In the genomic region with DNA sequence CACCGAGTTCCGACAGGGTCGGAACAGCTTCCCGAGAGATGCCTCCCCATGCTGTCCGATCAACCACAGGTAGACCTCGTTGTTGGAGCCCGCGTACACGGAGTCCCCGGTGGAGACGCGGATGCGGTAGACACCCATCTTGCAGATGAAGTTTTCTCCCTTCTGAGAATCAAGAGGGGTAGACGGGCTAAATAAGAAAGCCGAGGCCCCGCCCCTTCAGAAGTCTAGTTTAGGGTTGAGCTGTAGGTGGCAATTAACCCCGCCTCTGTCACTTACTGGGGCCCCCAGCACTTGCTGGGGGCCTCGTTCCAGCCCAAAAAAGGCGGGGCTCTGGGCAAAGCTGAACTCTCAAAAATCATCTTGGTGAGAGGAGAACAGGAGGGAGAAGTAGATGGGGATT, we compare ENCODE assay signal across 8 mouse cellular contexts. TPM values are rescaled to one million over a fixed set of nuclear protein-coding genes. Genes with fewer than 3 reads are reported as not detected.
DNase-seq lines count a peak whose midpoint lies in the region; ATAC-seq and TF ChIP-seq lines count a peak whose summit lies in the region.

Gene Alox15, minus strand, starts transcription at position 164 of the 400 bp plus-strand sequence.

- dilution Hi-C loops in CH12.LX (cut with MboI; ENCODE audit: extremely low pct_ligation_motif_present, extremely low pct_unique_long_range_greater_than_20kb, low sequenced_read_pairs): no loop called here

- no peak for TF ChIP-seq RAD21 in CH12.LX (IDR thresholded peaks at IDR 0.05; ENCODE audit: low read depth, low read length)

- H3K9ac ChIP-seq in CH12.LX (ENCODE audit: insufficient read depth, low read depth): no peak within 1 kb of the TSS
- H3K9ac ChIP-seq in hindbrain, embryonic 11.5 days (ENCODE audit: low read depth, low read length): no peak within 1 kb of the TSS
- H3K9ac ChIP-seq in lung, postnatal 0 days (replicated peaks; ENCODE audit: low read depth): no peak within 1 kb of the TSS

- no peak for TF ChIP-seq CTCF in CH12.LX (conservative IDR thresholded peaks at IDR 0.05 in 1 of 2, IDR thresholded peaks at IDR 0.05 in 1 of 2; ENCODE audit: low read depth in 2 of 2, low read length in 2 of 2)
- TF ChIP-seq CTCF in lung, postnatal 0 days (IDR thresholded peaks at IDR 0.05): no peak

- no peaks in the 10 kb centered on the region for H3K79me2 ChIP-seq in CH12.LX (replicated peaks; ENCODE audit: control insufficient read depth, extremely low read depth, insufficient read depth, poor library complexity, severe bottlenecking)

- no peak within 1 kb of the TSS for H3K27ac ChIP-seq in CH12.LX (ENCODE audit: insufficient read depth, low read depth)
- no peak within 1 kb of the TSS for H3K27ac ChIP-seq in hindbrain, embryonic 11.5 days (ENCODE audit: low read depth, low read length)
- H3K27ac ChIP-seq in lung, postnatal 0 days (ENCODE audit: low read length): no peak within 1 kb of the TSS

- peaks cover 3% of the 10 kb centered on the region in 2 experiments; a peak in 2 of 4 replicates for H3K4me1 ChIP-seq in CH12.LX (ENCODE audit: control insufficient read depth in 1 of 2, insufficient read depth in 2 of 2)
- H3K4me1 ChIP-seq in hindbrain, embryonic 11.5 days (replicated peaks; ENCODE audit: control insufficient read depth, insufficient read depth, low read length): no peaks in the 10 kb centered on the region
- H3K4me1 ChIP-seq in lung, postnatal 0 days (ENCODE audit: insufficient read depth, low read depth, low read length): no peaks in the 10 kb centered on the region

- no peak for TF ChIP-seq POLR2A in CH12.LX (IDR thresholded peaks at IDR 0.05; ENCODE audit: low read depth, low read length)

- in situ Hi-C loops in CH12.LX (cut with MboI; ENCODE audit: low pct_ligation_motif_present, low pct_unique_long_range_greater_than_20kb, low sequenced_read_pairs): no loop called here

- DNase-seq in CH12.LX (ENCODE audit: extremely low read depth): no peak
- peak; percentile 24 for DNase-seq in c-Kit-positive CD71-positive TER-119-negative erythroid progenitor cells, embryonic 14.5 days (ENCODE audit: low read depth)
- DNase-seq in hindbrain, embryonic 11.5 days (ENCODE audit: low spot score): peak; percentile 31
- DNase-seq in lung, postnatal 0 days (ENCODE audit: low spot score): no peak
- peak; percentile 10 to 14 for DNase-seq in thymus, adult 18-20 months
- DNase-seq in spleen, postnatal 14 days (ENCODE audit: low spot score in 2 of 2): no peak
- DNase-seq in spleen, postnatal 4 days (ENCODE audit: low spot score in 2 of 2): no peak
- no peak for DNase-seq in right cerebral cortex, postnatal 25 days

- no peaks in the 10 kb centered on the region for H3K9me3 ChIP-seq in CH12.LX (replicated peaks; ENCODE audit: low read length)
- no peaks in the 10 kb centered on the region for H3K9me3 ChIP-seq in hindbrain, embryonic 11.5 days (ENCODE audit: control insufficient read depth, low read length)
- H3K9me3 ChIP-seq in lung, postnatal 0 days (ENCODE audit: low read length): no peaks in the 10 kb centered on the region

- H3K36me3 ChIP-seq in CH12.LX (replicated peaks in 1 of 2; ENCODE audit: control insufficient read depth in 1 of 2, insufficient read depth in 1 of 2, low read length in 1 of 2): no peaks in the 10 kb centered on the region
- H3K36me3 ChIP-seq in hindbrain, embryonic 11.5 days (ENCODE audit: control insufficient read depth, insufficient read depth, low read length): no peaks in the 10 kb centered on the region
- no peaks in the 10 kb centered on the region for H3K36me3 ChIP-seq in lung, postnatal 0 days (ENCODE audit: insufficient read depth, low read length)

- H3K4me3 ChIP-seq in CH12.LX (replicated peaks in 1 of 3; ENCODE audit: low read depth in 2 of 3, low read length in 2 of 3, poor library complexity in 1 of 3): no peak within 1 kb of the TSS
- H3K4me3 ChIP-seq in hindbrain, embryonic 11.5 days (ENCODE audit: low read depth, low read length): peak within 1 kb of the TSS; percentile 23
- H3K4me3 ChIP-seq in lung, postnatal 0 days (ENCODE audit: low read depth, low read length): peak within 1 kb of the TSS; percentile 14; the same call in 1 of the 2 replicates

- peaks cover 79% of the 10 kb centered on the region for H3K27me3 ChIP-seq in CH12.LX (replicated peaks)
- peaks cover 21% of the 10 kb centered on the region for H3K27me3 ChIP-seq in hindbrain, embryonic 11.5 days (ENCODE audit: control insufficient read depth, insufficient read depth, low read length)
- peaks cover 27% of the 10 kb centered on the region for H3K27me3 ChIP-seq in lung, postnatal 0 days (replicated peaks; ENCODE audit: insufficient read depth, low read length)

- H3K4me2 ChIP-seq in CH12.LX (ENCODE audit: insufficient read depth, low read depth, poor library complexity, severe bottlenecking): peak within 1 kb of the TSS; percentile 21
- H3K4me2 ChIP-seq in hindbrain, embryonic 11.5 days (replicated peaks; ENCODE audit: low read depth, low read length): peak within 1 kb of the TSS; percentile 51
- H3K4me2 ChIP-seq in lung, postnatal 0 days (replicated peaks; ENCODE audit: low read depth, low read length): peak within 1 kb of the TSS; percentile 35; the same call in 1 of the 2 replicates

- no peak for ATAC-seq in hindbrain, embryonic 11.5 days (ENCODE audit: low FRiP score)
- no peak for ATAC-seq in lung, postnatal 0 days

- 2% methylated on average over 19 of the region's 19 CpGs for WGBS in hindbrain, embryonic 11.5 days
- 0% methylated on average over 19 of the region's 19 CpGs for WGBS in lung, postnatal 0 days

- no peak for TF ChIP-seq EP300 in CH12.LX (IDR thresholded peaks at IDR 0.05; ENCODE audit: low read length)
- no peak for TF ChIP-seq EP300 in lung, postnatal 0 days (IDR thresholded peaks at IDR 0.05)

TF ChIP-seq in CH12.LX, 34 proteins besides CTCF, POLR2A, EP300 and RAD21:
- no peak for TF ChIP-seq E2F4 (IDR thresholded peaks at IDR 0.05; ENCODE audit: insufficient replicate concordance, low read depth, low read length)
- no peak for TF ChIP-seq POLR2AphosphoS2 (IDR thresholded peaks at IDR 0.05; ENCODE audit: low read depth, low read length)
- no peak for TF ChIP-seq PAX5 (IDR thresholded peaks at IDR 0.05; ENCODE audit: low read length)
- no peak for TF ChIP-seq NRF1 (IDR thresholded peaks at IDR 0.05; ENCODE audit: low read depth, low read length)
- no peak for TF ChIP-seq USF2 (conservative IDR thresholded peaks at IDR 0.05; ENCODE audit: low read depth, low read length)

RNA-seq across cellular contexts. Expression of gene Alox15, which starts in this region (rescaled TPM):
- total RNA-seq in CH12.LX (2012; rRNA removed) (0.04 TPM in 1 of 2 replicates, not detected in the other), CH12.LX (2014; rRNA removed) (not detected in 2 replicates)
- polyA plus RNA-seq in CH12.LX (2012; ENCODE audit: insufficient read length, low read depth): not detected in 2 replicates
- polyA plus RNA-seq in hindbrain, embryonic 11.5 days (2014; fragmentation: Nextera tagmentation; extraction: Ambion mirVana): 0.18 TPM in 1 of 2 replicates, not detected in the other
- 0.26 and 0.57 TPM in 2 replicates for polyA plus RNA-seq in lung, postnatal 0 days (2015; fragmentation: Nextera tagmentation; extraction: Ambion mirVana)

Comparison
In these comparisons a context has a peak if more than half of its experiments do, and no peak if none do; other contexts are left out.
1. Peak in DNase-seq, H3K4me3 ChIP-seq and H3K4me2 ChIP-seq in hindbrain, embryonic 11.5 days; RNA of the gene not detected or under 1 TPM.
2. DNase-seq: peak in c-Kit-positive CD71-positive TER-119-negative erythroid progenitor cells, embryonic 14.5 days (single experiment) and thymus, adult 18-20 months (2 of 2); none in CH12.LX (single experiment), lung, postnatal 0 days (single experiment), spleen, postnatal 14 days (0 of 2), spleen, postnatal 4 days (0 of 2) and right cerebral cortex, postnatal 25 days (single experiment).
3. Peak in every context shown above with its lines, with median percentiles within 50 percentile points of each other: H3K4me2 ChIP-seq.